Mouse (Mus musculus) lung, postnatal 10 days (tissue): ENCODE results near the gene Cxcr5.

Experiments
- DNase-seq: peaks from one replicate; pipeline ENCODE4 v3.0.0; 2021

Cxcr5 gene

DNA sequence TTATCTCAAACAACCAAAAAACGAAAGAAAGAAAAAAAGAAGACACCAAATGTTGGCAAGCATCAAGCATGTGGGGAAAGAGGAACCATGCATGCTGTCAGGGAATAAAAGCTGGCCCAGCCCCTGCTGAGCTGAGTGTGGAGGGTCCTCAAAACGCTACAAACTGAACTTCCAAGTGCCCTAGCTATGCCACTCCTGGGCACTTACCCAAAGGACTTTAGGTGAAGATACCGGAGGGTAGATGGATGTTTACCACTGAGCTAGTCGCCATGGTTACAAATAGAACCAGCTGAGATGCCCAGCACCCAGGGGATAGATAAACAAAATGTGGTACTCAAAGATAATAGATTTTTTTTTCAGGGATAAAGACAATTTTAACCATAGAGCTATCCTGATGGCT is at the start of gene Cxcr5:
Cxcr5 (minus strand) TSS at position 281 of the 400 bp plus-strand sequence.
- DNase-seq = no peak

- DNase-seq = no peak
These were observed 48.7 kb upstream of the Cxcr5 start for GRCm38 (mm10) chr9:44610371-44610770.

GRCm38 (mm10) chr9:44607306-44607705 is 45.6 kb upstream of the Cxcr5 start:
- DNase-seq = no peak

- DNase-seq = no peak
These were observed 45.0 kb upstream of the Cxcr5 start for GRCm38 (mm10) chr9:44606646-44607045.

DNA sequence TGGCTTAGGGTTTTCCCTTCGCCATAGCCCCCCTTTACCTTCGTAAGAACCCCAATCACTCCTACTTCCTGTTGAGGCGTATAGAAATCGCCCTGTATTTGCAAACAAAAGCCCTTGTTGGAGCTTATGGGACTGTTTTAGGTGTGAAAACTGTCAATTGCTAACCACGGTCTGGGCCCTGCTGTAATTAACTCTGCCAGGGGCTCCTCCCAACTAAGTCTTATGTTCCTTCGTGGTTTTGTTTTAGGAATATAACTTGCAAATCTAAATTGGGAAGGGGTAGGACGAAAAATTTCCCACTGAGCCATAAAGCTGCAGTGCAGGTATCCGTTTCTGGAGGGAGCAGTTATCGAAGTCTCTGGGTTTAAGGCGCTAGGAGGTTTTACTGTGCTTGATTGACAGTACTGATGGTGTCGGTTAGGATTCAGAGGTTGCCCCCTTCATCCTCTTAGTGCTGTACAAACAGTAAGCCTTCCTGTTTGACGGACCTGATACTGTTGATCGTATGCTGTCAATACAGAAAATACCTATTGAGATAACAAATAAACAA is 44.0 kb upstream of the Cxcr5 start:
- DNase-seq = no peak

GRCm38 (mm10) chr9:44604779-44605615 is 43.3 kb upstream of the Cxcr5 start, which contains the start of gene Ddx6:
TSS of gene Ddx6 (plus strand) at chr9:44604892.
- peak; percentile 85 for DNase-seq

DNA sequence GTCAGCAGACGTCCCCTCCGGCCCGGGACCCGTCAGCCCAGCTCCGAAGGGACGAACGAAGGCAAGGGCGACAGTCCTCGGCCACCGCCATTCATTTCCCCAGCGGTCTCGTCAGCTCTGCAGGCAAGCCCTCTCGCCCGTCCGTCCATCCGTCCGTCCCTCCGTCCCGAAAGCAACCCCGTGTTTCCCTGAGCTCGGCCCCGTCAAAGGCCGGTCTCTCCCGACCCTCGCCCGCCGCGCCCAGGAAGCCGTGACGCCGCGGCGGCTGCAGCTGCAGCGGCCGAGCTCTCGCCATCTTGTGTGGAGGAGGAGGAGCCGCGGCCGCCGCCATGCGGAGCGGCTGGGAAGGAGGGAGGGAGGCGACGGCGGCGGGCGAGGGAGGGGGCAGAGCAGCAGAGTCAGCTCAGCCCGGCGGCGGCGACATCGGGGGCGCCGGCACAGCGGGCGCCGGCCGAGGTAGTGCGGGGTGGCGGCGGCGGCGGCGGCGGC is 42.7 kb upstream of the Cxcr5 start:
- DNase-seq = peak; percentile 89

GRCm38 (mm10) chr9:44603454-44604289 is 42.0 kb upstream of the Cxcr5 start:
- peak; percentile 76 for DNase-seq

DNA sequence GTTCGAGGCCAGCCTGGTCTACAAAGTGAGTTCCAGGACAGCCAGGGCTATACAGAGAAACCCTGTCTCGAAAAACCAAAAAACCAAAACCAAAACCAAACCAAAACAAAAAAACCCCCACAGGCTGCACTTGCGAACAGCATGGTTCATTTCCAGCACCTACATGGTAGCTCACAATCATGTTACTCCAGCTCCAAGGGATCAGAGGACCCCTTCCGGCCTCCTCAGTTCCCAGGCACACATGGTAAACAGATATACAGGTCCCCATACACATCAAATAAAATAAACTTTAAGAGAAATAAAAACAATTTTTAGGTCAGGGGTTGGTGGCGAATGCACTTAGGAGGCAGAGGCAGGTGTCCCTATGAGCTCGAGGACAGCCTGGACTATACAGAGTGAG is 41.1 kb upstream of the Cxcr5 start:
- no peak for DNase-seq

DNA sequence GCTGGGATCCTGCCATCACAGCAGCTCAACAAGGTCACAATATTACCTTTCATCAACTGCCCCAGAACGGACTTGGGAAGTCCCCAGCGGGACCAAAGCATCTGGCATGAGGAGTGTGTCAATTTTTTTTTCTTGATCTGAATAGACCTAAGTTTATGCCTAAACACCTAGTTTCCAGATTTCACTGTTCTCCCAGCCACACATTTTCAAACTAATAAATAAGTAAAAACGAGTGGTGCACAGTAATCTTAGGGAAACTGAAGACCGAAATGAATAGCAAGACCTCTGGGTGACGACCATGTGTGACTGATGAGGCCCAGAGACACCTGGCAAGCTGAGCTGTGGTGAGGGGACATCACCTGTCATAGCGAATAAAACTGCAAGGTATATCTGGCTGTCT is 39.1 kb upstream of the Cxcr5 start:
- no peak for DNase-seq

- DNase-seq = no peak
These were observed 37.9 kb upstream of the Cxcr5 start for GRCm38 (mm10) chr9:44599616-44600015.

- peak; percentile 21 for DNase-seq
These were observed 37.3 kb upstream of the Cxcr5 start for GRCm38 (mm10) chr9:44598899-44599495.

DNA sequence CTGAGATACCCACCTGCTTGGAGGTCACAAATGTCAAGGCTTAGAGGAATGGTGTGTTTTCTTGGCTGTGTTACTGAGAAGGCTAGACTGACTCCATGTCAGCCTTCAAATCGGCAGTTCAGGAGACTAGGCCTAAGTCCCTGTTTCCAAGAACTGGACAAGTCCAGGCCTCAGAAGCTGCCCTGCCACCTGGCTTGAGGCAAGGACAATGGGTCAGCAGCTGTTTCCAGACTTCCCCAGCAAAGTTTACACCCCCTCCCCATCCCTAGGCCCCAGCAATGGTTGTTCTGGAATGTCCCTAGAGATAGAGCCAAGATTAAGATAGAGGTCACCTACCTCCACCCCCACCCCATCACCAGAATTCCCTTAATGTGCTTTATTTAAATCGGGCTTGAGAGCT is 36.1 kb upstream of the Cxcr5 start:
- DNase-seq = no peak

DNA sequence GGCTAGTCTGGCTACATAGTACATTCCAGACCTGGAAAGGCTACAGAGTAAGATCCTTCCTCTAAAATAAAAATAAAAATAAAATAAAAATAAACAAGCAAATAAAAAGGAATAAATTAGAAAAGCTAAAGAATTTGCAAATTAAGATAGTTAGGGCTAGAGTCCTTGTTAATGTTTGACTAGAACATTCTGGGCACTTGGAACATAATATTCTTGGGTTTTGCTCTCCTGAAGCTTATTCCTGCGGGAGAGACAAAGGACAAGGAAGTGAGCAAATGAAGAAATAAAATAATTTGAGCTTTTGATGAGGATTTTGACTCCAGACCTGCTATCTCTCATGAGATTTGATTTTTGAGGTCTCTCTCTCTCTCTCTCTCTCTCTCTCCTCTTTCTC is 33.9 kb upstream of the Cxcr5 start:
- no peak for DNase-seq

DNA sequence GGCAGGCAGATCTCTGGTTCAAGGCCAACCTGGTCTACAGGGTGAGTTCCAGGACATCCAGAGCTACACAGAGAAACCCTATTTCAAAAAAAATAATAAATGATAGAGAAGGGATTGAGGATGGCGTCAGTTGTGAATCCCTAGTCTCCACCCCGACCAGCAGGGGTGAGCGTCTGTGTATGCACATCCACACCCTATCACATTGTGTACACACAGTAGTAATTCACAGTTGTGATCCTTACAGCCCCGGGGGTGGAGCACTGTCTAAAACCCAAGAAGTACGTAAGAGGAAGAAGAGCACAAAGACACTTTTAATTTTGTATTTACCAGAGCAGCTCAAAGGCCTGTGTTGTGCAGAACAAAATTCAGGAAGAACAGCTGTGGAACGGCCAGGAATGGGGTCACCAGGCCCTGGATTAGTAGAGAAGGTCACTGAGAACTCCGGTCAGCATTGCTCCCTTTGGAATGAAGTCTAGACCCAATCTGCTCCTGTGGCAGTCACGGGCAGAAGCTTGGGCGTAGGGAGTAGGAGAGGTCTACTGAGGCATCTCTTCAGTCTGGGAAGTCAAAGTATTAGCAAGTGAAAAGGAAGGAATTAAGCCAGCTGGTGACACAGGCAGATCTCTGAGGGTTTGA is 33.3 kb upstream of the Cxcr5 start:
- no peak for DNase-seq

DNA sequence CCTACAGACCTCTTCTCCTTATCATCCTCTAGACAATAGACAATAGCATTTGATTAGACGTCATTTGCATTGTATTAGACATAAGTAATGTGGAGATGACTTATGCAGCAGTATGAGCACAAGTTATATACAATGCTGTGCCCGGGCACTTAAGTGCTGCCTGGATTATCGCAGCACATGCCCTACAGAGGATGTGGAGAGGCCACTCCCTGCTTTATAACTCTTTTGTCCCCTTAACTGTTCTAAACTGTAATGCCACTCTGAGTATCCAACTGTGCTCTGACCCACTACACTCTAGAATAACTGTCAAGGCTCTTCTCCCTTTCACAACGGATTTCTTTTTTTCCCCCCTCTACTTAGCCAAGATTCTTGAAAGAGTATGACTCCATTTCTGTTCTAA is 32.2 kb upstream of the Cxcr5 start:
- DNase-seq = no peak

DNA sequence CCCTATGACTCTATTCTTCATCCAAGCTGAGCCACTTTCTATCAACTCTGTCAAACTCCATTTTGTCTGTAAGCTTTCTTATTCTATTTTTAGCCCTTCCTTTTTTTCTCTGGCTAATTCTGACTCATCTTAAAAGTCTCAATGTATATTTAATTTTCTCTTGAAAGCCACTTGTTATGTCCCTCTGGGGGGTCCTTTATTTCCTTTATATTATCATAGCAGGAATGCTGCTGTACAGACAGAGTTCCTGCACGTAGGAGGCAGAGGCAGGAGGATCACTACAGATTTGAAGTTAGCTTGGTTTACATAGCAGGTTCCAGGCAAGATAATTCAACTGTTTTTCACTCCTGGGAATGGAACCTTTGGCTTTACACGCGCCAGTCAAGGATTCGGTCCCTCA is 31.5 kb upstream of the Cxcr5 start:
- no peak for DNase-seq

DNA sequence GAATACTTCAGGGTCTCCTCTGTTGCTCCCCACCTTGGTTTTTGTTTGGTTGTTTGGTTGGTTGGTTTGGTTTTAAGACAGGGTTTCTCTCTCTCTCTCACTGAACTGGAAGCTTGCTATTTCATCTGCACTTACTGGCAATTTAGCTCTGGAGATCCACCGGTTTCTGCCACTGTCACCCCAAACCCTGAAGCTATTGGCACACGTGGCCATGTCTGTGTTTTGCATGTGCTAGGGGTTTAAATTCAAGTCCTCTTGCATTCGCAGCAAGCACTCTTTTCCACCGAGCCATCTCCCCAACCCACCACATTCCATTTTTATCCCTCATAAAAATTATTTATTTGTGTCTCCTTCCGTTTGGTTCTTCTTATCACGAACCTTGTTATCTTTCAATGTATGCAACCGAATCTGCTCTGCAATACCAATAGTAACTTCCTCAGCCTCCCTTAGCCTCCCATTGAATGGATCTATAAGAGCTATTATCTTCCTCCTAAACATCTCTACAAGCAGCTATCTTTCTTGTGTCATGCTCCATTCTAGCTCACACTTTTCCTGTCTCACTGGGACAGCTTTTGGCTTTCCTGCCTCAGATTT is 30.0 kb upstream of the Cxcr5 start:
- DNase-seq = no peak

DNA sequence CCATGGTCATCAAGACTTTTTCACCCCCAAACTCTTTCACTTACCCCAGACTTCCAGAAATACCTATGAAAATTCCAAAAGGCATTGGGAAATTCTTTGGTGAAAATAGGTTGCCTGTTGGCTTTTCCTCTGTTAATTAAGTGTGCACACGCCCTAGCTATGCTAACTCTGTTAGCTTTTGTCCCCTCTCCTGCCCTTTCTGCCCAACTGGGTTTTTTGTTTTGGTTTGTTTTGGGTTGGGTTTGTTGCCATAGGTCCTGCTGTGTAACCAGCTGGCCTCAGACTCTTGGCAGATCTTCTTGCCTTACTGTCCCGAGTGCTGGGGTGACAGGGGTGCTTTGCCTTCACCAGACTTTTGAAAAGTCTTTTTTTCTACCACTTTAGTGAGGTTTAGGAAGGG is 29.3 kb upstream of the Cxcr5 start:
- DNase-seq = peak; percentile 19

GRCm38 (mm10) chr9:44589095-44589494 is 27.4 kb upstream of the Cxcr5 start:
- DNase-seq = no peak

DNA sequence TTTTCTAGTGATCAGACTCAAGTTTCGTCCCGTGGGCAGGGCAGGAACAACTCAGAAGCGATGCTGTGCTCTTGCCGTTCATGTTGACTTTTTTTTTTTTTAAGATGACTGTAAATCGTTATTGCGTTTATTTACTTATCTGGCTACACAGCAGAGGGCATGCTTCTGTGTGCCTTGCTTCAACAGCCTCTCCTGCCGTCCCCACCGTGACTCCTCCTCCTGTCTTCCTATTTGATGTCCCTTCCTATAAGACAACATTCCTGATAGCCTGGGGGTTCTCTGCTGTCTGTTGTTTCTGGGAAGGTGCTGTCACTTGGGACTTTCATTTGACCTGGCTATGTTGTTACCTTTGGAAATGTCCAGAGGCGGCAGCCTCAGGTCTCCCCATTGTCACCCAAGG is 26.9 kb upstream of the Cxcr5 start:
- no peak for DNase-seq
